Mouse (Mus musculus) kidney, embryonic 15.5 days (tissue): ENCODE results near the gene Syt15. TPM values are rescaled to one million over a fixed set of nuclear protein-coding genes. Genes with fewer than 3 reads are reported as not detected.

Experiments used
- ATAC-seq: fragments of 200-750 bp; cut with Nextera tagmentation; replicated peaks from 2 replicates; pipeline ENCODE4 v1.8.0; 2017; ENCODE audit warnings: moderate TSS enrichment; ENCODE audit not compliant: low FRiP score
- H3K27ac ChIP-seq: fragments of 300-500 bp; sonication (generic); 2 replicates; pipeline ENCODE4 v1.5.1; 2015; ENCODE audit warnings: mild to moderate bottlenecking, inconsistent platforms
- H3K27me3 ChIP-seq: fragments of 300-500 bp; sonication (generic); 2 replicates; pipeline ENCODE4 v1.6.1; 2015; ENCODE audit warnings: inconsistent platforms
- H3K36me3 ChIP-seq: fragments of 300-500 bp; sonication (generic); 2 replicates; pipeline ENCODE4 v1.6.1; 2015; ENCODE audit warnings: inconsistent platforms
- H3K4me1 ChIP-seq: fragments of 300-500 bp; sonication (generic); 2 replicates; pipeline ENCODE4 v1.6.1; 2015; ENCODE audit warnings: inconsistent platforms
- H3K4me2 ChIP-seq: fragments of 300-500 bp; sonication (generic); 2 replicates; pipeline ENCODE4 v1.6.1; 2015; ENCODE audit warnings: moderate library complexity, mild to moderate bottlenecking, inconsistent platforms
- H3K4me3 ChIP-seq: fragments of 300-500 bp; sonication (generic); replicated peaks from 2 replicates; pipeline ENCODE4 v1.5.1; 2015; ENCODE audit warnings: mild to moderate bottlenecking, inconsistent platforms
- H3K9ac ChIP-seq: fragments of 300-500 bp; sonication (generic); 2 replicates; pipeline ENCODE4 v1.6.1; 2015; ENCODE audit warnings: mild to moderate bottlenecking, inconsistent platforms
- H3K9me3 ChIP-seq: fragments of 300-500 bp; sonication (generic); replicated peaks from 2 replicates; pipeline ENCODE4 v1.6.1; 2016; ENCODE audit warnings: inconsistent platforms
- WGBS: fragments of 180-500 bp; shearing (Covaris S2); methylation state at CpG from one replicate; pipeline ENCODE4 v1.1.7; 2015; ENCODE audit warnings: mixed read lengths; 5-methylcytosine and 5-hydroxymethylcytosine counted together
- polyA plus RNA-seq: library from polyadenylated mRNA; unstranded; fragments of >200 nt; fragmentation: Nextera tagmentation; extraction: Ambion mirVana; gene quantifications from 2 replicates; pipeline ENCODE4 v1.2.1, GENCODE M21; 2015

Gene Syt15
- polyA plus RNA-seq, 1 experiment from 2014 or later = 1.1 TPM

- no peaks in the 10 kb centered on the region for H3K27me3 ChIP-seq
- no peak overlapping the region for H3K4me2 ChIP-seq
- no peaks in the 10 kb centered on the region for H3K36me3 ChIP-seq
- ATAC-seq = no peak
- H3K4me3 ChIP-seq = no peak overlapping the region
- H3K27ac ChIP-seq = no peak overlapping the region
- WGBS = 78% methylated on average over 4 of the region's 4 CpGs
- no peaks in the 10 kb centered on the region for H3K4me1 ChIP-seq
- no peak overlapping the region for H3K9ac ChIP-seq
- no peaks in the 10 kb centered on the region for H3K9me3 ChIP-seq
Observed at GRCm38 (mm10) chr14:34275225-34275624, 55.8 kb downstream of the Syt15 start.

DNA sequence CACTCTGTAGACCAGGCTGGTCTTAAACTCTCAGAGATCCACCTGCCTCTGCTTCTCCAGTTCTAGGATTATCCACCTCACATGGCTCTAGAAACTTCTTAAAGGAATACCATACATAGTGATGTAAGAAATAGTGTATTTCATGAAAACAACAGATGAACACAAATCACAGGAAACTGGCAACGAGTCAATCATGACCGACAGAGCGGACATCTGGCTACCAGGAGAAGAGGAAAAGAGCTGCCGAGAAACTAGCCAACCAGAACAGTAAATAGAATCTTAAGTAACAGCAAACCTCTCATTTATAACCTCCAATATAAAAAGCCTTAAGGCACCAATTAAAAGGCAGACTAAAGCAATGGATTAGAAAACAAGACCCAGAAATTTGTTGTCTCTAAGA, 60.3 kb downstream of the Syt15 start:
- no peak for ATAC-seq
- Histone ChIP-seq H3K36me3 (no peaks in the 10 kb centered on the region), H3K4me3 (no peak overlapping the region), H3K27ac (no peak overlapping the region), H3K9me3 (no peaks in the 10 kb centered on the region), H3K27me3 (no peaks in the 10 kb centered on the region), H3K4me2 (no peak overlapping the region), H3K9ac (no peak overlapping the region), H3K4me1 (no peaks in the 10 kb centered on the region)
- WGBS = 55% methylated on average over 4 of the region's 4 CpGs

Other genes with a start within 250 kb of the Syt15 start
- 0.04 TPM in 2 replicates for gene Zfp488, start 240.8 kb upstream of the Syt15 start, polyA plus RNA-seq
- gene Gm30083, start 204.4 kb upstream of the Syt15 start, polyA plus RNA-seq = not detected in 2 replicates
- not detected in 2 replicates for gene Gm5460, start 202.8 kb upstream of the Syt15 start, polyA plus RNA-seq
- gene Antxrl, start 166.9 kb upstream of the Syt15 start, polyA plus RNA-seq = not detected in 2 replicates
- 1.8 and 2.0 TPM in 2 replicates for gene Anxa8, start 133.6 kb upstream of the Syt15 start, polyA plus RNA-seq
- 0.49 TPM in 1 of 2 replicates, not detected in the other for gene A630023A22Rik, start 116.8 kb upstream of the Syt15 start, polyA plus RNA-seq
- gene Npy4r, start 67.1 kb upstream of the Syt15 start, polyA plus RNA-seq = 0.17 and 0.21 TPM in 2 replicates
- 0.51 and 0.83 TPM in 2 replicates for gene Gprin2, start 17.9 kb upstream of the Syt15 start, polyA plus RNA-seq
- gene Shld2, start 90.9 kb downstream of the Syt15 start, polyA plus RNA-seq = 10.5 and 11.0 TPM in 2 replicates
- gene Glud1, start 91.1 kb downstream of the Syt15 start, polyA plus RNA-seq = 102 and 105 TPM in 2 replicates
- gene Fam25c, start 135.8 kb downstream of the Syt15 start, polyA plus RNA-seq = 1.1 TPM in 1 of 2 replicates, not detected in the other
- 8.6 and 11.2 TPM in 2 replicates for gene Sncg, start 155.2 kb downstream of the Syt15 start, polyA plus RNA-seq
- 16.0 and 17.8 TPM in 2 replicates for gene Mmrn2, start 155.9 kb downstream of the Syt15 start, polyA plus RNA-seq